Mouse (Mus musculus) 3134 (cell line): ENCODE measurements around the gene Lmnb2.
A peak's percentile ranks its signal among the peaks of the same experiment; 100 is the strongest.

Experiments used
- DNase-seq: peaks from one replicate; pipeline ENCODE4 v3.0.0-alpha.2; 2011; ENCODE audit warnings: low spot score; ENCODE audit not compliant: insufficient read length; ENCODE audit errors: extremely low read depth

The Lmnb2 gene

DNA sequence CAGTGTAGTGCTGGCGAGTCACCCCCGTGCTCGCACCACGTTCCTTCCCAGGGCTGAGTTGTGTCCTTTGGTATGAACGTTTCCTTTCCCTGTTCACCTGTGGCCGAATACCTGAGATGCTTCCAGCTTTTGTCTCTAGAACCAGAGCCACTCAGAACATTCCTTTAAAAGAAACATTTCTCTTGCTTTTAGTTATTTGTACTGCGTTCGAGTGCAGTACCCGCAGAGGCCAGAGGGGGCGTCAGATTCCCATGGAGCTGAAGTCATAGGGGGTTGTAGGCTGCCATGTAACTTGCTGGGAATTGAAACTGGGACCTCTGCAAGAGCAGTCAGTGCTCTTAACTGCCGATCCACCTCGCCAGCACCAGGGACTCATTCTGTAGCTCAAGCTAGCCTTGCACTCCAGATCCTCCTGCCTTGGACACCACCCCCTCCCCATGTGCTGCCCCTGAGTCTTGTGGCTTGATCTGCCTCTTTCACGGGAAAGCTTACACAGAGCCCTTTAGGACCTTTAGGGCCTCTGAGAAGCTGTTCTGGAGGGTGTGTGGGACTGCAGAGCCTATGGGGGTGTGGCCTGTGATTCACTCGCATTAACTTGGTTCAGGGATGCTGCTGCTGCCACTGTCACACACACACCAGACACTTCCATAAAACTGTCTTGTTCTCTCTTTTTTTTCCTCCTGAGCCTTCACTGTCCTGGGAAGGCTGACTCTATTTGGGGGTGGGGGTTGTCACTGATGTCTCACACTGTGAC lies 28.8 kb upstream of the Lmnb2 start:
- DNase-seq: peak; percentile 74

DNA sequence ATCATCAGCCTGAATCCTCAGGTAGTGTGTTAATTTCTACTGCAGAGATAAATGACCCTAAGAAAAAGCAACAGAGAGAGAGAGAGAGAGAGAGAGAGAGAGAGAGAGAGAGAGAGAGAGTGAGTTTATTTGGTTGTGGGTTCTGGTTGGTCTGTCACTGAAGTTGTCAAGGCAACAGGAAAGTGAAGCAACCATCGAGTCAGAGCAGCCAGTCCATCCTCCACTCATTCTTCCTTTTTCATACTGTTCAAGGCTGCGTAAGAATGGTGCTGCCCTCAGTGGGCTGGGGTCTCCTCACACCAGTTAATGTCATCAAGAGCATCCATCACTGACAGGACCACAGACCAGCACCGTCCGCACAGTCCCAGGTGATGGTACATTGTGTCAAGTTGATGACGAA lies 26.2 kb upstream of the Lmnb2 start:
- no peak for DNase-seq

DNA sequence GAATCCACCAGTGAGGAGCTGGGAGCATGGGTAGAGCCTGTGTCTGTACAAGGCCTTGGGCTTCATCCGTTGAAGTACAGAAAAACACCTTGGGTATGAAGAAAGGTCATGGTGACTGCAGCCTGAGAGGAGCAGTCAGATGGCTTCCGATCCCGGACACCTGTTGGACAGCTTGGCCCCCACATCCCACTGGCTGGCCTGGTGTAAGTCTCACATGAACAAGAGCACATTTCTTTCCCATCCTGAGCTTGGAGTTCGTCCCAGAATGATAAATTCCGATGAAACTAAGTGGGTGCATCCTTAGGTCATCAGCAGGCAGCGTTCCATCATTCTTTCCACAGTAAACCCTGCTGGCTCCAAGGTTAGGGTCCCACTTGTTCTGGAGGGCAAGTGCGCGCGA lies 25.7 kb upstream of the Lmnb2 start:
- DNase-seq: no peak

DNA sequence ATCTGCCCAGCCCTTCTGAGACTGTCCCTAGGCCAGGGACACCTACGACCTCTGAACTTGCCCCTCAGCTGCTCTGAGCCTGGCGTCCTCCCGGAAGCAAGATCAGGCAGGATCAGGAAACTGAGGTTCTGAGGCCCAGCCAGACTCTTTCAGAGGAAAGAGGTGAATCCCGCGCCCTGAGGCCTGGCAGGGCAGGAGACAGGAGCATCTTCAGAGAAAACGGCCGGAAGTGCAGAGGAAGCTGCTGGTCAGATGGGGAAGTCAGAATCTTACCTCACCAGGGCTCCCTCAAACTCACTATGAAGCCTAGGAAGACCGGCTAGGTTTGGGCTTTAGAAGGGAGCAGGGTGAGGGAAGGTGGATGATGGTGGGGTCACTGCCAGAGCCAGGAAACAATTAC lies 24.9 kb upstream of the Lmnb2 start:
- no peak for DNase-seq

DNA sequence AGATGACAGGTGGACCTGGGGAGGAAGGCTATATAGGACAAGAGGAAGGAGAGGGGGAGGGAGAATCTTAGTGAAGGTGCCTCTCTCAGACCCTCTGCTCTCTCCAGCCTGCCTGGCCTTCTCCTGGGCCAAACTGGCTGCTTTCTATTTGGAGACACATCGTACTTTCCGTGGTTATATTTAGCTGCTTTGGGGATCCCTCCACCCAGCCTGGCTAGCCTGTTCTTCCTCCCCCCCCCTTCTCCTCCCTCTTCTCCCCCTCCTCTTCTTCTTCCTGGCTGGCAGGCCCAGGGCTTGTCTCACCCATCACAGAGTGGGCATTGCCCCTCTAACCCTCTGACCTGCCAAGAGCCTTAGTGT lies 22.9 kb upstream of the Lmnb2 start:
- DNase-seq: no peak

DNA sequence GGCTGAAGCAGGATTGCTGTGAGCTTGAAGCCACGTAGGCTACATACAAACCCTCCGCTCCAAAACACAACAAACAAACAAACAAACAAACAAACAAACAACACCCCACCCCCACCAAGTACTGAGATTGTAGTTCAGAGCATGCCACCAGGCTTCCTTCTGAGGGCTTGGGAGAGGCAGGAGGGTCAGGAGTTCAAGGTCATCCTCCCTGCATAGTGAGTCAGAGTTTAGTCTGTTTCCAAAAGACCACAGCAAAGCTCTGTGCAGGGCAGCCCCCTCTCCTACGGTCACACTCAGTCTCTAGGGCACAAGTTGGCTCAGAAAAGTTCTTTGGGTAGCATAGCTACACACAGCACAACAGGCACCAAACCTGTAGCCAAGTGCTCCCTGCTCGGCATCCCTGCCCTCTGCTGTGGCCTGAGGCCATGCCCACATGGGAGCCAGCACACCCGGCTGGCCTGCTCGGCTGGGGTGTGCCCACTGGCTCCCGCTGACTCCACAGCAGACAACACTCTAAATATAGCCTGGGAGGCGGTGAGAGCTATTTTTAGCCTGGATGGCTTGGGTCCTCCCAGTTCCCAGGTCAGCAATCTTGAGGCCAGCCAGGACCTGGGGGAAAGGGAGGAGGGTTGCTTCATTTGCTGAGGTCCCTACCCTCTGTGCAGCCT lies 22.4 kb upstream of the Lmnb2 start:
- DNase-seq: peak; percentile 92

DNA sequence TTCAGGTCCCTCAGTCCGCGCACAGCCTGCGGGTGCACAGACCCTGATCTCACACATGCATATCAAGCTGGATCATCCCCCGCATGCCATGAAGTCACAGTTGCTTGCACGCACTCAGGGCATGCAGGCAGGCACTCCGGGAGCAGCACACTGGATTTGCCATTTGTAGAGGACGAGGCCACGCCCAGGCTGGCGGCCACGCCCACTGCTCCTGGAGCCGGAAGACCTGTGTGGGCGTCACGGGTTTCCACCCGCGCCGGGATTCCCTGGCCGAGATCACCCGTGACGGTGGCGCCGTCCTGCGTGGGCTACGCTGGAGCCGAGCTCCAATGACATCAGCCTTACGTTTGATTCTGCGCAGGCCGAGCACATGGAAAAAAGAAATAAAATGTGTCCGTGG lies 21.6 kb upstream of the Lmnb2 start:
- DNase-seq: peak; percentile 88

DNA sequence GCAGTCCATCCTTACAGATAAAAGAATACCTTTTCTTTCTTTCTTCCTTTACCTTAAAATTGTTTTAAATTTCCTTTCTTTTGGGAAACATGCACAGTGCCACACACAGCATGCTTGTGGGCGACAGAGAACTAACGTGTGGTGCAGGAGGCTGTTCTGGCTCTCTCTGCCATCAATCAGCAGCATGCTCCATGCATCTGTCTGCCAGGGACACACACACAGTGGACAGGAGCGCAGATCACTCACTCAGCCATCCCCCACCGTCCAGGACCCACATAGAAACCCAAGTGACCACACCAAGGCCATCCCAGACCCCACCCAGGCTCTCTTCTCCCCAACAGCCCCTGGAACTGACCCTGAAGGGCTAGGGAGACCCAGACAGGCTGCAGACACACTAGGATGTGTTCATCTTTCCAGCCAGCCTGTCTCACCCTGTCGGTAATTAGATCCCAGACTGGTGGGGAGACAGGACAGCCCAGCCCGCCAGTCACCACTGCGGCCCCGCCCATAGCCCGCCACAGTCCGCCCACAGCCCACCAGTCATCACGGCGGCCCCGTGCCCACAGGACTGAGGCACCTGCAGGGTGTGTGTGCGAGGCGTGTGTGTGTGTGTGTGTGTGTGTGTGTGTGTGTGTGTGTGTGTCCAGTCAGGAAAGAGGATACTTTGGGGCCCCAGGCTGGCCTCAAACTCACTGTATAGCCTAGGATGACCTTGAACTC lies 20.9 kb upstream of the Lmnb2 start:
- peak; percentile 70 for DNase-seq

DNA sequence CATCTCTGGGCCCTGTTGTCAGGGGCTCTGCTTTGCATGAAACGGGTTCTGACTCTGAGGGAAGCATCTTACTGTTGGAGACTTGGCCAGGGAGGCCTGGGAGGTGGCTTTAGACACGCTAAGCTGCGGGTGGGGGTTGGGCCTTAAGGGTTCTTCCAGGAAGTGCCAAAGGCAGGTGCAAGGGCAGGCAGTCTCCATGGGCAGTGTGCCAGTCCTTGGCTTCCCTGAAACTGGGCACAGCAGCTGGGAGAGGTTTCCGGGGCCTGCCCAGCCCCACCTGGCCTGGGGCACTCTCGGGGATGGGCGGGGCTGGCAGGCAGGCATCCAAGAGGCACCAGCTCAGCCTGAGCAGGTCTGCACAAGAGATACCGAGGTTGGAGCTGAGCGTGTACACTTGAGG lies 19.6 kb upstream of the Lmnb2 start:
- peak; percentile 70 for DNase-seq

DNA sequence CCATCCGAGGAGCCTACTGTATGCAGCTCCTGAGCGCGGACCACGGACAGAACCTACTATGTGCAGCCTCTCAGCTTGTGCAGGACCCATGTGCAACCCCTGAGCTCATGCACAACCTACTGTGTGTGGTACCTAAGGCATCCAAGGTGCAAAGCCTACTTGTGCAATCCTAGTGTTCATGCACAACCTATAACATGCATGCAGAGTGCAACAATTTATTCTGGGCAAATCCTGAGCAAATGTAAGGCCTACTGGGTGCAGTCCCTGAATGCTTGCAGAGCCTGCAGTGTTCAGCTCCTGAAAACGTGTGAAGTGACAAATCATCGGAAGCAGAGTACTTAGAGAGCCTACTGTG lies 18.7 kb upstream of the Lmnb2 start:
- no peak for DNase-seq

DNA sequence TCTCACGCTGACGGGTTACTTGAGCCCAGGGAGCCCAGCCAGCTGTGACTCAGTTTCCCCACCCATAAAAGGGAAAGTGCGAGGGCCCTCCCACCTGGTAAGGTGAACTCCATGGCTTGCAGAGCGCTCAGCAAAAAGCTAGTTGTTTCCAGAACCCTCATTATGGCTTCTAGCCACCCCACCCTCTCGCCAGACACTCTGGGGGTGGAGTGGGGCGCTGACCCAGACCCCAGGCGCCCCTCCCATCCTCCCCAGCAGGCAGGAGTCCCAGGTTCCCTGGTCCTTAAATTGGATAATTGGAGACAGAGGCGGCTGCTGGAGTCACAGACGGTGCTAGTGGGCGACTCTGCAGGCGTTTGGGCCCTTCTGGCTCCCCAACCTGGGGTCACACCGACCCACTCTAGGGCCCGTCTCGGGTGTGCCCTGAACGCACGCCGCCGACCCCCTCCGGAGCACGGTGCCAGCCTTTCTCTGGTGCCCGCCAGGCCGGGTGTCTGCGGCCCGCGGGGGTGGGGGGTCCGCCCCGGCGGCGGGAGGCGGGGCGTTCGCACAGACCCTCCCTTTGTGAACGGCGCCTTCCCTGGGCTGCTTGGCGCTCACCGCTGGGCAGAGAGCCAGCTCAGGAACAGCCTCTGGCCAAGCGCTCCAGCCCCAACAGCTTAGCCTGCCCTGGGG lies 18.2 kb upstream of the Lmnb2 start:
- DNase-seq: peak; percentile 72

DNA sequence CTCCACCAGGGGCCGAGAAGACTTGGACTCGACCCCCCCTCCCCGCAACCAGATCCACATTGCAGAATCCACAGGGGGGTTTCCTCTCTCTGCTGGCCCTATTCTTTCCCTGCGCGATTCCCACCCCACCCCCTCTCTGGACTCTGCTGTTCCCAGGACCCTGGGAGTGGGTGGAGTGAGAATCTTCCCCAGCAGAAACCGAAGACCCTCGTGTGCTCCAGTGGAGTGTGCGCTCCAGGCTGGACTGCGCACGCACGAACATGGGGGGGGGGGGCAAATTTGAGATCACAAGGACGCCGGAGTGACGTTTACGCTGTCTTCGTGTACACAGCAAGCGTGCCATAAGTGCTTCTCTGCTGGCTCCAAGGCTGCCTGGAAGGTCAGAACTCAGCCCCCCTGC lies 17.7 kb upstream of the Lmnb2 start:
- DNase-seq: no peak

DNA sequence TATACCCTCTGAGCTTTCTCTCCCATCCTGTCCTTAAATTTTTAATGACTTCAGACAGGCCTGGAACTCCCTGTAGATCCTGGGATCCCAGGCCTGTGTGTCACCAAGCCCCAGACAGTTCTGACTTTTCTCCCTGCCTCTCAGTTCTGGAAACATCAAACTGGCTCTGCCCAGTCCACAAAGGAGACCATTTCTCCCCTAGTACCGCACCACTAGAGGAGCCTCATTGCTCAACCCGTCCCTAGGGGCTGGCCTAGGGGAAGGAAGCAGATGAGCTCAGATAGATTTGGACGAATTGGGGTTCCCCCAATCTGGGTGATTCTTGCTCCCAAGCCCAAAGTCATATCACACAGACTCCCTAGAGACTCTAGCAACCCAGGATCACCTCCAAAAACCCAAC lies 17.2 kb upstream of the Lmnb2 start:
- no peak for DNase-seq

DNA sequence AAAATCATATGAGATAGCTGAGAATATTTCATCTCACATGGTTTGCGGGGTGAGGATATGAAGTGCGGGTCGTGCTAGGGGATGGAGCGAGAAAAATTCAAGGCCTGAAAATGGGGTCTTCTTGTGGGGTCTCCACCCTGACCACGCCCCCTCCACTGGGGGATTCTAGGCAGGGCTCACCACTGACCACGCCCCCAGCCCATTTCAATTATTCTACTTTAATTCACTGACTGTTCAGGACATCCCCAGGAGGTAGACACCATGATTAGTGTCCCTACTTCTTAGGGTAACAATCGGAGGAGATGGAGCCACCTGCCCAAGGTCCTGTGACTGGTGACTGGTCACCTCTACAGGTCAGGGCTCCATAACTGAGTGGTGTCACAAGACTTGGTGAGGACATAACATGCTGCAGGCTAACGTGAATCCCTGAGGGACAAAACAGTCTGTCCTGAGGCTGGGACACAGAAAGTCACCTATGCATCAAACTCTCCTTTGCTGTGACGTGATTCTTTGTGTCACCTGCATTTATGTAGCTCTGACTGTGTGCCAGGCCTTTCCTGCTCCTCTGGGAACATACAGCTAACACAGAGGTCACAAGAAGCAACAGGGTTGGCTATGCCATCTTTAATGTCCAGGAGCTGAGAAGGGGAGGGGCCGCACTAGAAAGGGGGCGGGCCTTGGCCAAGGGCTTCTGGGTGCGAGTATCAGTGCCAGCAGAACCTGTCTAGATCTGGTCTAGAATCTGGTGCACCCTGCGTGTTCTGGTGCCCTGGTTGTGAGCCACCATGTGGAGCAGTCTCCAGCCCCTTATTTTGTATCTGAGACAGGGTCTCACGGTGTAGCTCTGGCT lies 16.3 kb upstream of the Lmnb2 start:
- DNase-seq: no peak

DNA sequence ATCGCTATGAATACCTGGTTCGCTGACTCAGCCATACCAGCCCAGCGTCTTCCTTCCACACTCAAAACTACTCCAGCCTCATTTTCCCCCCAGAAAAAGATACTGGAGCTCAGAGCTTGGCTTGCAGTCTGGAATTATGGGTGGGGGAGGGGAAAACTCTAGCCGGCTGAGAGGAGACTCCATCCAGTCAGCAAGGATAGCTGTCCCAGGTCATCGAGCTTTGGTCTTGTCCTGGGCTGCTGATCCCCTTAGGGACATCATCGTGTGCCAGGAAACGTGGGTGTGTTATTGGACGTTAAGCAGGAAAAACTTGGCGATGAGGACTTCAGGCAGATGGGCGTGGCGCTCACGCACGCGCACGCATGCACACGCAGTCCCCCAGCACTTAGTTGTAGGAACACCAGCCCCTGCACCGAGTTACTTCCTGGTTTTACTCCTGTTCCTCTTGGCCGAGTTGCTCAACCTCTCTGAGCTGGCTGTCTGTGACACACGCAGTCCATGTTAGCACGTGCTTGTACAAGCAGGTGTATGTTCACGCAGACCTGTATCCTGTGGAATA lies 15.5 kb upstream of the Lmnb2 start:
- DNase-seq: peak; percentile 75

DNA sequence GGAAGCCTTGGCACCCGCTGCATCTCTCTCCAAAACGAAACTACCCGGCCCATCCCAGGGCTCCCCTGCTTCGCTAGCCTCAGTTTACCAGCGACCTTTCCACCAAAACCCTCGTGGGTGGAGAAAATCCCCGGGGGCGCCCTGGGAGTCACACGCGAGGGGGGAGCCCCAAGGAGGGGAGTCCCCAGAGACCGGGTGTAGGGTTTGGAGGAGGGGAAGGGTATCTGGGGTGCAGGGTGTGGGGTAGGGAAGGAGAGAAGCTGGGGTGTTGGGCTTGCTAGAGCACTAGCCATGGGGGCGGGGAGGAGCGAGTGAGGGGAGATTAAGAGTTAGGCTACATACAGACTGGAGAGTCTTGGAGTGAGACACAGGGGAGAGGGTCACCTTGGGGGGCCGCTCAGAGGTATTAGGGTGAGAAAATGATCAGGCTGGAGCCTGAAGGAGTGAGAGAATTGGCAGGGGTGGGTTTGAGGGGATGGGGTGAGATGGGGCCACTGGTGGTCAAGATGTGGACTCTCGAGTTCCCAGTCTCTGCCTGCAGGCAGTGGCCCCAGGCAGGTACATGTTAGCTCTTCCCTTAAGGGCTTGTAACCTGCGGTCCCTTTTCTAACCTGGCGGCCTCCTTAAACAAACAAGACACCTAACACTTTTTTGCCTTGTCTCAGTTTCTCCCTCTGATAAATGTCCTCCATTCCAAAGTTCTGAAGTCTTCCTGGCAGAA lies 14.8 kb upstream of the Lmnb2 start:
- DNase-seq: no peak

DNA sequence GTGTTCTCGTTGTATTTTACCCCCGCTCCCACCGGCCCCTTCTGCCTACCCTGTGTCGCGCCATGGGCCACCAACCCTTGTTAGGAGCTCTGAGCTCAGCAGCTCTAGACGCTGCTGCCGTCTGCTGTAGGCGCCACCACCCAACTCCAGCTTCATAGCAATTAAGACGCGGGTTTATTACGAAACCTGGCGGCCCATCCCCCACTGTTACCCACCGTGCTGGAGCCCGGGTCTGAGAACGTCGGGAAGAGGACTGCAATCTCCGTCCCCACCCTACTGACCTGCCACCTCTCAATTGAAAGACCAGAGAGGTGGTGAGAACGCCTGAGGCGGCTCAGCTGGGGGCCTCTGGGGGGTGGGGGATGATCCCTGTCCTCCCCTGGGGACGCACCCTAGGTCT lies 14.2 kb upstream of the Lmnb2 start:
- DNase-seq: peak; percentile 74

DNA sequence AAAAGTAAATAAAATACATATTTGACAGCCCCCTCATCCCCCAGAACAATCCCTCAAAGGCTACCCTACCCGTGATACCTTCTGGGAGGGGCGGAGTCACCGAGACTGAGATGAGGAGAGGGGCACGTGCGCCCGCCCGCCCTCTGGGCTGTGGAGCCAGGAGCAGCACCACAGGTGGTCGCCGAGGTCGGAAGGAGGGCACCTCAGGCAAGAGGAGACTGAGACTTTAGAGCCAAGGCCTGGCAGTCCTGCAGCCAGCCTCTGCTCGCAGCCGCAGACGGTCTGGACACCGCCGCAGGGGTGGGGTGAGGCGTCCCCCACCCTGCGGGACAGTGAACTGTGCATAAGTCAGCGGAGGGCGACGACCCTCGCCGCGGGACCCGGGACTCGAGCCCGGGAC lies 13.7 kb upstream of the Lmnb2 start:
- DNase-seq: no peak

DNA sequence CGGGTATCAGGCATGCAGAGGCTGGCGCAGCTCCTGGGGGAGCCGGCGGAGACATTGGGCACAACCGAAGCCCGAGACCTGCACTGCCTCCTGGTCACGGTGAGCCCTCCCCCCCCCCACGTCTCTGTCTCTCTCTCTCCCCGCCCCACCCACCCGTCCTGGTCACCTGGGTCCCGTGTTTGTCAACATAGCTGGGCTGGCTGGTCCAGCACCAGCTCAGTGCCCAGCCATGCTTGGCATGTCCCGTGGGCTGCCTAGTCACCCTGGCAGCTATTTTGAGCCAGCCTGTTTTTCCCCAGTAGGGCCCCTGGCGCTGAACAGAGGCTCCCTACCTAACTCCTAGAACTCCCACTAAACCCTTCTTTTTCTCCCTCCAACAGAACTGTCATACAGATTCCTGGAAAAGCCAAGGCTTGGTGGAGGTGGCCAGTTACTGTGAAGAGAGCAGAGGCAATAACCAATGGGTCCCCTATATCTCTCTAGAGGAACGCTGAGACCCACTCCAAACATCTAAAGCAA lies 13.2 kb upstream of the Lmnb2 start:
- peak; percentile 68 for DNase-seq
